ENCODE assay signal across 17 mouse cellular contexts in the genomic region with DNA sequence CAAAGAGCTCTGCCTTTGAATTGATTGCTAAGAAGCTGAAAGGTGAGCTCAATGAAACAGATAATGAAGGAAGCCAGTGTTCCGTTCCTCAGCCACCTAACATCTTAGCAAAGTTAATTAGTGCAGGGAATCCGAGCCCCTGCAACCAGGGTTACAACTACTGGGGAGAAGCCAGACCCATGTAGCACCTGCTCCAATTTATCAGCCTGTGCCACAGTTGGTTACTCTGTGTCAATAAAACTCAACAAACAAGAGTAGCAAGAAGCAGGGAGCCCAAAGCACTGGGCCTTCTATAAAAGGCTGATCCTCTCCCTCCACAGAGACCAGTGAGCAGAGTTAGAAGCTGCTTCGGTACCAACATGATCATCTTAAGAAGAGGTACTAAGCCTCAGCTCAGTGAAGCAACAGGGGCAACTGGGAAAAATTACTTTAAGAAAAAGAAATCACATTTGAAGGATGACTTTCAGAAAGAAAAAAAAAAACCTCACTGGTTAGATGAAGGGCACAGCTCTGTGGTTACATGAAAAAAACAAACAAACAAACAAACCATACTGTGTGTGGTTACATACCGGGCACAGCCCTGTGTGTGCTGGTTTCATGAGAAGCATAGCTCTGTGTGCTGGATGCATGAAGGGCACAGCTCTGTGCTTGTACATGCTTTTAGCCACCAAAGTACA. TPM values are rescaled to one million over a fixed set of nuclear protein-coding genes. Genes with fewer than 3 reads are reported as not detected.
A peak's percentile ranks its signal among the peaks of the same experiment; 100 is the strongest.
DNase-seq lines count a peak whose midpoint lies in the region; ATAC-seq lines count a peak whose summit lies in the region.
"Had no signal": no experiment of that assay in that cellular context is flagged by ENCODE, and none has a peak within 500 bp of the region (broad histone marks: within the 10 kb centered on the region; RNA-seq: fewer than 3 reads in every experiment).

No protein-coding gene starts in this region.

- H3K27me3 ChIP-seq in forebrain, embryonic 12.5 days, result peaks cover 4% of the 10 kb centered on the region
- no peaks in the 10 kb centered on the region for H3K27me3 ChIP-seq in forebrain, embryonic 11.5 days (ENCODE audit: control insufficient read depth, insufficient read depth, low read length)
- H3K27me3 ChIP-seq in heart, embryonic 15.5 days, result no peaks in the 10 kb centered on the region
- H3K27me3 ChIP-seq in midbrain, embryonic 10.5 days (ENCODE audit: low read depth, poor library complexity, severe bottlenecking), result no peaks in the 10 kb centered on the region
- no peaks in the 10 kb centered on the region for H3K27me3 ChIP-seq in midbrain, embryonic 11.5 days (ENCODE audit: control insufficient read depth, insufficient read depth, low read length)
- no peaks in the 10 kb centered on the region for H3K27me3 ChIP-seq in midbrain, embryonic 16.5 days (ENCODE audit: control insufficient read depth, insufficient read depth, low read depth, low read length)

- no peak overlapping the region for H3K4me3 ChIP-seq in forebrain, embryonic 12.5 days (replicated peaks)
- H3K4me3 ChIP-seq in forebrain, embryonic 11.5 days (ENCODE audit: low read depth, low read length), result no peak overlapping the region
- no peak overlapping the region for H3K4me3 ChIP-seq in heart, embryonic 15.5 days
- no peak overlapping the region for H3K4me3 ChIP-seq in midbrain, embryonic 10.5 days
- H3K4me3 ChIP-seq in midbrain, embryonic 11.5 days (ENCODE audit: low read depth, low read length), result no peak overlapping the region
- H3K4me3 ChIP-seq in midbrain, embryonic 16.5 days (ENCODE audit: low read depth, low read length), result no peak overlapping the region

- H3K9me3 ChIP-seq in forebrain, embryonic 12.5 days, result no peaks in the 10 kb centered on the region
- no peaks in the 10 kb centered on the region for H3K9me3 ChIP-seq in forebrain, embryonic 11.5 days (ENCODE audit: control insufficient read depth, low read length)
- no peaks in the 10 kb centered on the region for H3K9me3 ChIP-seq in heart, embryonic 15.5 days (replicated peaks)
- no peaks in the 10 kb centered on the region for H3K9me3 ChIP-seq in midbrain, embryonic 10.5 days (replicated peaks)
- no peaks in the 10 kb centered on the region for H3K9me3 ChIP-seq in midbrain, embryonic 11.5 days (ENCODE audit: control insufficient read depth, low read length)
- no peaks in the 10 kb centered on the region for H3K9me3 ChIP-seq in midbrain, embryonic 16.5 days (replicated peaks; ENCODE audit: control insufficient read depth, low read length, poor library complexity, severe bottlenecking)

- DNase-seq in forebrain, embryonic 11.5 days (ENCODE audit: low spot score), result no peak
- no peak for DNase-seq in heart, adult 9 months (ENCODE audit: low spot score in 2 of 2)
- DNase-seq in midbrain, embryonic 10.5 days (ENCODE audit: low spot score), result no peak
- no peak for DNase-seq in midbrain, embryonic 11.5 days (ENCODE audit: low spot score, missing footprints)
- DNase-seq in left cerebral cortex, adult 18-20 months (ENCODE audit: low spot score in 2 of 2), result no peak
- DNase-seq: cerebellum, adult 9-10 months; embryo, embryonic 11 days; gastrocnemius, postnatal 36 days; kidney, postnatal 10 days; left cerebral cortex, postnatal 4 days; liver, postnatal 0 days; right cerebral cortex, postnatal 14 days; thymus, adult 18-20 months had no signal

- ATAC-seq in forebrain, embryonic 12.5 days (ENCODE audit: low FRiP score), result no peak
- ATAC-seq in forebrain, embryonic 11.5 days (replicated peaks; ENCODE audit: low FRiP score), result no peak
- ATAC-seq in heart, embryonic 15.5 days (replicated peaks; ENCODE audit: insufficient number of reproducible peaks, insufficient read depth, low FRiP score, low read depth), result no peak
- ATAC-seq in midbrain, embryonic 11.5 days (ENCODE audit: low FRiP score), result no peak
- ATAC-seq in midbrain, embryonic 16.5 days, result 0 out of 2 replicates have a peak, but pooled peaks have one; percentile 51
- ATAC-seq: liver, postnatal 0 days had no signal

- WGBS in forebrain, embryonic 12.5 days, result 32% methylated on average over 4 of the region's 4 CpGs
- 34% methylated on average over 4 of the region's 4 CpGs for WGBS in forebrain, embryonic 11.5 days
- WGBS in heart, embryonic 15.5 days, result 59% methylated on average over 4 of the region's 4 CpGs
- 40% methylated on average over 4 of the region's 4 CpGs for WGBS in midbrain, embryonic 10.5 days
- WGBS in midbrain, embryonic 11.5 days, result 34% methylated on average over 4 of the region's 4 CpGs
- 34% methylated on average over 4 of the region's 4 CpGs for WGBS in midbrain, embryonic 16.5 days

- H3K9ac ChIP-seq in forebrain, embryonic 12.5 days, result no peak overlapping the region; the same call in 1 of the 2 replicates
- H3K9ac ChIP-seq in forebrain, embryonic 11.5 days (ENCODE audit: low read length), result no peak overlapping the region
- no peak overlapping the region for H3K9ac ChIP-seq in heart, embryonic 15.5 days
- no peak overlapping the region for H3K9ac ChIP-seq in midbrain, embryonic 11.5 days (ENCODE audit: low read length)
- no peak overlapping the region for H3K9ac ChIP-seq in midbrain, embryonic 16.5 days (ENCODE audit: low read depth, low read length)
- H3K9ac ChIP-seq: liver, postnatal 0 days had no signal

- peaks cover 17% of the 10 kb centered on the region for H3K4me1 ChIP-seq in forebrain, embryonic 12.5 days
- H3K4me1 ChIP-seq in forebrain, embryonic 11.5 days (replicated peaks; ENCODE audit: control insufficient read depth, insufficient read depth, low read length), result 0 out of 2 replicates have a peak, but pooled peaks cover 4% of the 10 kb centered on the region
- H3K4me1 ChIP-seq in heart, embryonic 15.5 days (replicated peaks), result peaks cover 13% of the 10 kb centered on the region
- peaks cover 17% of the 10 kb centered on the region for H3K4me1 ChIP-seq in midbrain, embryonic 10.5 days
- no peaks in the 10 kb centered on the region for H3K4me1 ChIP-seq in midbrain, embryonic 11.5 days (ENCODE audit: control insufficient read depth, insufficient read depth, low read length)
- peaks cover 3% of the 10 kb centered on the region; the same call in 1 of the 2 replicates for H3K4me1 ChIP-seq in midbrain, embryonic 16.5 days (ENCODE audit: control insufficient read depth, insufficient read depth, low read length)

- peak overlapping the region; percentile 63; the same call in 1 of the 2 replicates for H3K27ac ChIP-seq in forebrain, embryonic 12.5 days
- H3K27ac ChIP-seq in forebrain, embryonic 11.5 days (ENCODE audit: low read depth, low read length), result no peak overlapping the region
- H3K27ac ChIP-seq in heart, embryonic 15.5 days, result peak overlapping the region; percentile 60
- 0 out of 2 replicates have a peak overlapping the region, but pooled peaks have one; percentile 6 for H3K27ac ChIP-seq in midbrain, embryonic 10.5 days (replicated peaks)
- H3K27ac ChIP-seq in midbrain, embryonic 11.5 days (ENCODE audit: low read depth, low read length), result no peak overlapping the region
- no peak overlapping the region for H3K27ac ChIP-seq in midbrain, embryonic 16.5 days (ENCODE audit: low read length)
- H3K27ac ChIP-seq: macrophage had no signal

- H3K36me3 ChIP-seq in forebrain, embryonic 12.5 days (replicated peaks), result no peaks in the 10 kb centered on the region
- no peaks in the 10 kb centered on the region for H3K36me3 ChIP-seq in forebrain, embryonic 11.5 days (ENCODE audit: control insufficient read depth, insufficient read depth, low read length)
- no peaks in the 10 kb centered on the region for H3K36me3 ChIP-seq in heart, embryonic 15.5 days
- H3K36me3 ChIP-seq in midbrain, embryonic 10.5 days, result no peaks in the 10 kb centered on the region
- no peaks in the 10 kb centered on the region for H3K36me3 ChIP-seq in midbrain, embryonic 11.5 days (ENCODE audit: control insufficient read depth, insufficient read depth, low read length)
- no peaks in the 10 kb centered on the region for H3K36me3 ChIP-seq in midbrain, embryonic 16.5 days (ENCODE audit: control insufficient read depth, insufficient read depth, low read length)

- H3K4me2 ChIP-seq in forebrain, embryonic 12.5 days, result peak overlapping the region; percentile 3; the same call in 1 of the 2 replicates
- no peak overlapping the region for H3K4me2 ChIP-seq in forebrain, embryonic 11.5 days (ENCODE audit: low read depth, low read length, severe bottlenecking)
- H3K4me2 ChIP-seq in heart, embryonic 15.5 days, result no peak overlapping the region
- no peak overlapping the region for H3K4me2 ChIP-seq in midbrain, embryonic 11.5 days
- no peak overlapping the region for H3K4me2 ChIP-seq in midbrain, embryonic 16.5 days (ENCODE audit: low read length)

RNA-seq across cellular contexts. Expression of gene Lrrc28, which starts 36.6 kb away (rescaled TPM):
- polyA plus RNA-seq in forebrain, embryonic 12.5 days (2016; fragmentation: Nextera tagmentation; extraction: Ambion mirVana), result 28.7 and 30.0 TPM in 2 replicates
- polyA plus RNA-seq in forebrain, embryonic 11.5 days (2014; fragmentation: Nextera tagmentation; extraction: Ambion mirVana), result 25.2 and 26.5 TPM in 2 replicates
- polyA plus RNA-seq in heart, embryonic 15.5 days (2015; fragmentation: Nextera tagmentation; extraction: Ambion mirVana), result 10.7 and 11.5 TPM in 2 replicates
- 19.5 and 21.9 TPM in 2 replicates for polyA plus RNA-seq in midbrain, embryonic 10.5 days (2016; fragmentation: Nextera tagmentation; extraction: Ambion mirVana)
- polyA plus RNA-seq in midbrain, embryonic 11.5 days (2014; fragmentation: Nextera tagmentation; extraction: Ambion mirVana), result 22.1 and 23.6 TPM in 2 replicates
- 24.0 and 30.4 TPM in 2 replicates for polyA plus RNA-seq in midbrain, embryonic 16.5 days (2015; fragmentation: Nextera tagmentation; extraction: Ambion mirVana)
- total RNA-seq in left cerebral cortex, adult 18-20 months (2021), result 10 to 100 TPM; 28.2 to 32.2 TPM

RNA-seq across cellular contexts. Expression of gene Ttc23, which starts 38.7 kb away (rescaled TPM):
- 31.2 and 32.3 TPM in 2 replicates for polyA plus RNA-seq in forebrain, embryonic 12.5 days (2016; fragmentation: Nextera tagmentation; extraction: Ambion mirVana)
- polyA plus RNA-seq in forebrain, embryonic 11.5 days (2014; fragmentation: Nextera tagmentation; extraction: Ambion mirVana), result 34.4 and 37.9 TPM in 2 replicates
- polyA plus RNA-seq in heart, embryonic 15.5 days (2015; fragmentation: Nextera tagmentation; extraction: Ambion mirVana), result 15.7 and 20.4 TPM in 2 replicates
- polyA plus RNA-seq in midbrain, embryonic 10.5 days (2016; fragmentation: Nextera tagmentation; extraction: Ambion mirVana), result 36.0 and 36.5 TPM in 2 replicates
- polyA plus RNA-seq in midbrain, embryonic 11.5 days (2014; fragmentation: Nextera tagmentation; extraction: Ambion mirVana), result 36.9 and 37.9 TPM in 2 replicates
- 5.4 and 8.9 TPM in 2 replicates for polyA plus RNA-seq in midbrain, embryonic 16.5 days (2015; fragmentation: Nextera tagmentation; extraction: Ambion mirVana)
- 1 to 10 TPM; 4.9 to 7.9 TPM for total RNA-seq in left cerebral cortex, adult 18-20 months (2021)

Comparison
In these comparisons a context has a peak if more than half of its experiments do, and no peak if none do; other contexts are left out.
1. H3K27ac ChIP-seq: peak in forebrain, embryonic 12.5 days (single experiment), heart, embryonic 15.5 days (single experiment) and midbrain, embryonic 10.5 days (single experiment); none in forebrain, embryonic 11.5 days (single experiment), midbrain, embryonic 11.5 days (single experiment) and midbrain, embryonic 16.5 days (single experiment).